Mouse (Mus musculus) neural tube, embryonic 11.5 days (tissue): ENCODE results near the gene Mfsd4b3. TPM values are rescaled to one million over a fixed set of nuclear protein-coding genes. Genes with fewer than 3 reads are reported as not detected.
A peak's percentile ranks its signal among the peaks of the same experiment; 100 is the strongest.

Experiments used
- ATAC-seq: fragments of 200-750 bp; cut with Nextera tagmentation; 2 replicates; pipeline ENCODE4 v1.8.0; 2017; ENCODE audit warnings: moderate number of reproducible peaks, mild to moderate bottlenecking, moderate TSS enrichment, moderate library complexity; ENCODE audit not compliant: insufficient read depth, low FRiP score, low TSS enrichment
- DNase-seq: peaks from one replicate; pipeline ENCODE4 v3.0.0-alpha.2; 2015; ENCODE audit warnings: low spot score
- H3K27ac ChIP-seq: fragments of 300-500 bp; sonication (generic); 2 replicates; pipeline ENCODE4 v1.5.1; 2014; ENCODE audit warnings: low read depth, mild to moderate bottlenecking, low read length
- H3K27me3 ChIP-seq: fragments of 300-500 bp; sonication (generic); 2 replicates; pipeline ENCODE4 v1.6.1; 2014; ENCODE audit warnings: mild to moderate bottlenecking, low read length, mixed read lengths; ENCODE audit not compliant: control insufficient read depth, insufficient read depth
- H3K36me3 ChIP-seq: fragments of 300-500 bp; sonication (generic); 2 replicates; pipeline ENCODE4 v1.6.1; 2014; ENCODE audit warnings: mild to moderate bottlenecking, low read length, moderate library complexity, mixed read lengths; ENCODE audit not compliant: control insufficient read depth, insufficient read depth
- H3K4me1 ChIP-seq: fragments of 300-500 bp; sonication (generic); 2 replicates; pipeline ENCODE4 v1.6.1; 2014; ENCODE audit warnings: low read length, mixed read lengths; ENCODE audit not compliant: control insufficient read depth, insufficient read depth
- H3K4me2 ChIP-seq: fragments of 300-500 bp; sonication (generic); 2 replicates; pipeline ENCODE4 v1.6.1; 2014; ENCODE audit warnings: low read depth, mild to moderate bottlenecking, moderate library complexity
- H3K4me3 ChIP-seq: fragments of 300-500 bp; sonication (generic); 2 replicates; pipeline ENCODE4 v1.5.1; 2014; ENCODE audit warnings: low read depth, low read length
- H3K9ac ChIP-seq: fragments of 300-500 bp; sonication (generic); 2 replicates; pipeline ENCODE4 v1.6.1; 2014; ENCODE audit warnings: mild to moderate bottlenecking, low read length
- H3K9me3 ChIP-seq: fragments of 300-500 bp; sonication (generic); 2 replicates; pipeline ENCODE4 v1.6.1; 2016; ENCODE audit warnings: low read length; ENCODE audit not compliant: control insufficient read depth
- WGBS: fragments of 180-500 bp; shearing (Covaris S2); extraction: QIAGEN DNeasy Blood & Tissue Kit; methylation state at CpG from one replicate; pipeline ENCODE4 v1.1.7; 2014; 5-methylcytosine and 5-hydroxymethylcytosine counted together
- polyA plus RNA-seq: library from polyadenylated mRNA; unstranded; fragments of >200 nt; fragmentation: Nextera tagmentation; extraction: Ambion mirVana; gene quantifications from 2 replicates; pipeline ENCODE4 v1.2.1, GENCODE M21; 2014

Gene Mfsd4b3
- polyA plus RNA-seq, 1 experiment from 2014 or later, result not detected

- Histone ChIP-seq H3K4me1 (no peaks in the 10 kb centered on the region), H3K27me3 (no peaks in the 10 kb centered on the region), H3K4me3 (no peak overlapping the region), H3K9me3 (peaks cover 5% of the 10 kb centered on the region; the same call in 1 of the 2 replicates), H3K9ac (no peak overlapping the region), H3K4me2 (no peak overlapping the region), H3K27ac (no peak overlapping the region), H3K36me3 (no peaks in the 10 kb centered on the region)
- 90% methylated on average over 1 of the region's 1 CpGs for WGBS
- DNase-seq (no peak), ATAC-seq (no peak)
These were observed 18.3 kb upstream of the Mfsd4b3 start for GRCm38 (mm10) chr10:39978231-39978630.

- ATAC-seq (no peak), DNase-seq (no peak)
- Histone ChIP-seq H3K27ac (no peak overlapping the region), H3K4me2 (no peak overlapping the region), H3K4me3 (no peak overlapping the region), H3K36me3 (no peaks in the 10 kb centered on the region), H3K9me3 (peaks cover 5% of the 10 kb centered on the region; the same call in 1 of the 2 replicates), H3K9ac (no peak overlapping the region), H3K27me3 (no peaks in the 10 kb centered on the region), H3K4me1 (no peaks in the 10 kb centered on the region)
- 94% methylated on average over 4 of the region's 4 CpGs for WGBS
These were observed 17.4 kb upstream of the Mfsd4b3 start for GRCm38 (mm10) chr10:39977346-39977745.

GRCm38 (mm10) chr10:39975771-39976170 lies 15.8 kb upstream of the Mfsd4b3 start:
- Histone ChIP-seq H3K4me1 (no peaks in the 10 kb centered on the region), H3K4me2 (no peak overlapping the region), H3K27ac (no peak overlapping the region), H3K36me3 (no peaks in the 10 kb centered on the region), H3K4me3 (no peak overlapping the region), H3K9ac (no peak overlapping the region), H3K9me3 (peaks cover 5% of the 10 kb centered on the region; the same call in 1 of the 2 replicates), H3K27me3 (no peaks in the 10 kb centered on the region)
- WGBS, result 46% methylated on average over 2 of the region's 2 CpGs
- ATAC-seq (no peak), DNase-seq (no peak)

GRCm38 (mm10) chr10:39974982-39975381 lies 15.0 kb upstream of the Mfsd4b3 start:
- WGBS, result 62% methylated on average over 11 of the region's 11 CpGs

GRCm38 (mm10) chr10:39967512-39967911 lies 7.6 kb upstream of the Mfsd4b3 start:
- DNase-seq (peak; percentile 12), ATAC-seq (no peak)
- Histone ChIP-seq H3K9me3 (no peaks in the 10 kb centered on the region), H3K4me1 (no peaks in the 10 kb centered on the region), H3K9ac (no peak overlapping the region), H3K36me3 (no peaks in the 10 kb centered on the region), H3K27me3 (no peaks in the 10 kb centered on the region), H3K4me2 (no peak overlapping the region), H3K27ac (no peak overlapping the region), H3K4me3 (no peak overlapping the region)
- WGBS, result 85% methylated on average over 3 of the region's 3 CpGs

More at GRCm38 (mm10) chr10:39974982-39975381, 15.0 kb upstream of the Mfsd4b3 start:
- Histone ChIP-seq H3K27me3 (no peaks in the 10 kb centered on the region), H3K9ac (no peak overlapping the region), H3K4me3 (no peak overlapping the region), H3K9me3 (peaks cover 5% of the 10 kb centered on the region; the same call in 1 of the 2 replicates), H3K4me2 (no peak overlapping the region), H3K4me1 (no peaks in the 10 kb centered on the region), H3K36me3 (no peaks in the 10 kb centered on the region), H3K27ac (no peak overlapping the region)
- ATAC-seq (no peak), DNase-seq (no peak)

GRCm38 (mm10) chr10:39961906-39962305 lies 2.0 kb upstream of the Mfsd4b3 start:
- Histone ChIP-seq H3K4me2 (no peak overlapping the region), H3K27me3 (no peaks in the 10 kb centered on the region), H3K27ac (no peak overlapping the region), H3K36me3 (no peaks in the 10 kb centered on the region), H3K9ac (no peak overlapping the region), H3K4me3 (no peak overlapping the region), H3K4me1 (no peaks in the 10 kb centered on the region), H3K9me3 (no peaks in the 10 kb centered on the region)
- ATAC-seq (no peak), DNase-seq (no peak)
- 48% methylated on average over 1 of the region's 1 CpGs for WGBS

GRCm38 (mm10) chr10:39960441-39960822 lies 479 bp upstream of the Mfsd4b3 start:
- no peak overlapping the region for H3K4me3 ChIP-seq
- DNase-seq, result no peak
- no peak overlapping the region for H3K4me2 ChIP-seq
- H3K4me1 ChIP-seq, result no peaks in the 10 kb centered on the region
- no peaks in the 10 kb centered on the region for H3K27me3 ChIP-seq
- 47% methylated on average over 11 of the region's 11 CpGs for WGBS
- ATAC-seq, result peak; percentile 24; the same call in 1 of the 2 replicates
- H3K9ac ChIP-seq, result no peak overlapping the region
- H3K27ac ChIP-seq, result no peak overlapping the region
- H3K36me3 ChIP-seq, result no peaks in the 10 kb centered on the region
- H3K9me3 ChIP-seq, result no peaks in the 10 kb centered on the region

- no peaks in the 10 kb centered on the region for H3K9me3 ChIP-seq
- no peak overlapping the region for H3K27ac ChIP-seq
- H3K9ac ChIP-seq, result no peak overlapping the region
- no peak overlapping the region for H3K4me2 ChIP-seq
- ATAC-seq (no peak), DNase-seq (no peak)
- H3K4me1 ChIP-seq, result no peaks in the 10 kb centered on the region
- H3K36me3 ChIP-seq, result no peaks in the 10 kb centered on the region
- 79% methylated on average over 4 of the region's 4 CpGs for WGBS
- no peak overlapping the region for H3K4me3 ChIP-seq
- H3K27me3 ChIP-seq, result no peaks in the 10 kb centered on the region
These were observed 1.7 kb downstream of the Mfsd4b3 start for GRCm38 (mm10) chr10:39958266-39958665.

GRCm38 (mm10) chr10:39956340-39956878 lies 3.5 kb downstream of the Mfsd4b3 start:
- no peak for DNase-seq
- H3K4me3 ChIP-seq, result no peak overlapping the region
- 81% methylated on average over 2 of the region's 2 CpGs for WGBS
- H3K27ac ChIP-seq, result no peak overlapping the region
- H3K4me1 ChIP-seq, result no peaks in the 10 kb centered on the region
- no peaks in the 10 kb centered on the region for H3K36me3 ChIP-seq
- H3K9me3 ChIP-seq, result no peaks in the 10 kb centered on the region
- no peak overlapping the region for H3K9ac ChIP-seq
- no peak overlapping the region for H3K4me2 ChIP-seq
- no peak for ATAC-seq
- no peaks in the 10 kb centered on the region for H3K27me3 ChIP-seq
